Mouse (Mus musculus) thymus, adult 2 months (tissue): ENCODE results near the gene Acadm.

Experiments
- CTCF ChIP-seq: fragments of 200-500 bp; IDR thresholded peaks from 2 replicates; pipeline ENCODE4 v1.5.1; 2012; ENCODE audit warnings: mild to moderate bottlenecking, control low read depth, low read length, moderate library complexity, borderline replicate concordance; ENCODE audit not compliant: control insufficient read depth, poor library complexity, insufficient read depth; ENCODE audit errors: extremely low read depth
- POLR2A ChIP-seq: fragments of 200-500 bp; IDR thresholded peaks from 2 replicates; pipeline ENCODE4 v1.6.1; 2012; ENCODE audit warnings: mild to moderate bottlenecking, low read length, control low read depth, moderate library complexity; ENCODE audit not compliant: control insufficient read depth, poor library complexity, insufficient read depth; ENCODE audit errors: extremely low read depth

DNA sequence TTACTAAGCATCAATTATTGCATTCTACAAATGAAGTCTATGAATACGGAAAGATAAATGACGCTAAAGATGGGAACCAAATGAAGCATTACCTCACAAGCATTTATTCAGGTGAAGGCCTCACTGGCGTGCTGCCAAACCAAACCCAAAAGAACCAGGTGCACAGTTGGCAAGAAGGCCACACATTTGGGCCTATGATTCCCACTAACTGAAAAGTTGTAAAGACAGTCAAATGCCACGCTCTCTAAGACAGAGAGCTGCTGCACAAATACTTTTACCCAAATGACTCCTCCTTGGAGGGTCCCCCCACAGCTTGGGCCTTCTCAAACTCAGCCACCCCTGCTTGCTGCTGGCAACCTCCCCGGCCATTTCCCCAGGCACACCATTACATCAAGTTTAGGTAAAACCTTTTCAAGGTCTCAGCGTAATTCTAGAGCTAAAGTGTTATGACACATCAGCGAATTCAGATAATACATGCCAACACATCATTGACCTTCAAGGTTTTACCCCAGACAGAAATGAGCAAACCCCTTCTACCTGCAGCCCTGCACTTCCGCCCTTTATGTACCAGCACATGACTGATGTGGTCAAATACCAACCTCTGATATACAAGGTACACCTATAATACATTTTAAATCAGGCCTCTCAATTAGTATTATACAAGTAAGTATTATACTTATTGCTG lies 33.1 kb downstream of the Acadm start:
- TF ChIP-seq CTCF (no peak), POLR2A (no peak)
